8 mouse cellular contexts compared by ENCODE assay signal in the genomic region with DNA sequence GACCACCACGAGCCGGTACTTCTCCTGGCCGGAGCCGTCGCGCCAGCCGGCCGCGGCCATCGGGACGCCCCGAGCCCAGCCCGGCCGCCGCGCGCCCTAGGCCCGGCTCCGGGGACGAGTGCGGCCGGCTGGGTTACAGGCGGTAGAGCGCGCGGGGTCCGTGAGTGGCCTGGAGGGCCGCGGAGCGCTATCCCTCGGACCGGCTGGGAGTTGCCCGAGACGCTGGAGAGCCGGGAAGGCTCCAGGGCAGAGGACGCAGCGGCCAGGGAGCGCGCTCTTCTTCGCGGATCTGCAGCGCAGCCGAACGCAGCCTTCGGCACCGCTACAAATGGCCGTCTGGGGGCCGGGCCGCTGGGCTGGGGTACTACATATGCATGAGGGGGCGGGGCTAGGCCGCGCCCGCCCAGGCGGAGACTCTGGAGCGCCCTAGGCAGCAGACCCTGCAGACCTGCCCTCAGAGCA. TPM values are rescaled to one million over a fixed set of nuclear protein-coding genes. Genes with fewer than 3 reads are reported as not detected.
DNase-seq lines count a peak whose midpoint lies in the region; ATAC-seq and TF ChIP-seq lines count a peak whose summit lies in the region.

Gene Rras2, minus strand, starts transcription at position 338 of the 462 bp plus-strand sequence.

- peak; percentile 95 for ATAC-seq in CD4-positive, CD25-positive, alpha-beta regulatory T cell, adult 4 months
- peak; percentile 99 for ATAC-seq in forebrain, postnatal 0 days
- peak; percentile 91 for ATAC-seq in neutrophil, adult 5-6 weeks (ENCODE audit: extremely low read depth, insufficient number of reproducible peaks, low FRiP score, poor library complexity, severe bottlenecking)

- no peaks in the 10 kb centered on the region for H3K9me3 ChIP-seq in forebrain, postnatal 0 days (ENCODE audit: low read length)

- H3K4me2 ChIP-seq in forebrain, postnatal 0 days (ENCODE audit: low read depth) = peak within 1 kb of the TSS; percentile 80

- H3K4me3 ChIP-seq in forebrain, postnatal 0 days (ENCODE audit: low read depth, low read length) = peak within 1 kb of the TSS; percentile 88

- H3K36me3 ChIP-seq in forebrain, postnatal 0 days (ENCODE audit: insufficient read depth) = no peaks in the 10 kb centered on the region

- H3K4me1 ChIP-seq in forebrain, postnatal 0 days (ENCODE audit: insufficient read depth) = 0 out of 2 replicates have a peak, but pooled peaks cover 4% of the 10 kb centered on the region

- peak within 1 kb of the TSS; percentile 84 for H3K9ac ChIP-seq in forebrain, postnatal 0 days

- peak within 1 kb of the TSS; percentile 92 for H3K27ac ChIP-seq in forebrain, postnatal 0 days (ENCODE audit: low read depth, low read length)

- under 1% methylated on average over 54 of the region's 55 CpGs for WGBS in forebrain, postnatal 0 days

- TF ChIP-seq CTCF in forebrain, postnatal 0 days (IDR thresholded peaks at IDR 0.05; ENCODE audit: low read depth) = peak; percentile 27

- intact Hi-C loops in heart, postnatal 36 days (cut with DNase I) = loop anchor here (5.0 kb wide), 2 partner anchors 80 to 160 kb away; partner anchors contain the start of gene Psma1

- peak; percentile 84 for DNase-seq in cerebellum, adult 11 months
- peak; percentile 90 for DNase-seq in forebrain, postnatal 0 days
- DNase-seq in heart, postnatal 36 days = peak; percentile 90 to 91
- DNase-seq in layer of hippocampus, adult 18-20 months (ENCODE audit: low spot score in 2 of 2) = peak; percentile 78 to 90
- DNase-seq in lung, adult 18-20 months = peak; percentile 87 to 88
- DNase-seq in testis, postnatal 14 days (ENCODE audit: low spot score) = peak; percentile 89

- no peaks in the 10 kb centered on the region for H3K27me3 ChIP-seq in forebrain, postnatal 0 days (ENCODE audit: insufficient read depth, low read length)

RNA-seq across cellular contexts. Expression of gene Rras2, which starts in this region (rescaled TPM):
- 10 to 100 TPM in 1 of 2 experiments, 1 to 10 TPM in 1; 7.8 to 11.1 TPM for polyA plus RNA-seq in CD4-positive, CD25-positive, alpha-beta regulatory T cell, adult 4 months (2017; shearing (Covaris generic))
- 56.6 and 69.6 TPM in 2 replicates for total RNA-seq in forebrain, postnatal 0 days (2014; rRNA removed)
- 34.4 and 35.0 TPM in 2 replicates for polyA plus RNA-seq in forebrain, postnatal 0 days (2015; fragmentation: Nextera tagmentation; extraction: Ambion mirVana)
- total RNA-seq in heart, postnatal 36 days (2021) = 10 to 100 TPM; 48.5 to 51.6 TPM
- 10 to 100 TPM; 23.4 to 23.7 TPM for total RNA-seq in layer of hippocampus, adult 18-20 months (2021)
- 49.2 and 59.9 TPM in 2 replicates for total RNA-seq in neutrophil, adult 5-6 weeks (2017)

Comparison
In these comparisons a context has a peak if more than half of its experiments do, and no peak if none do; other contexts are left out.
1. Peak in every context shown above with its lines: DNase-seq, ATAC-seq, H3K4me3 ChIP-seq and H3K27ac ChIP-seq.